Mouse (Mus musculus): ENCODE measurements at regions not wholly inside any gene's neighbourhood (a gene's known extent, or its start where the extent isn't known, plus 50 kb on each side); places are given as distances from the start of the nearest gene placed in this dataset.

GRCm38 (mm10) chr12:27140335-27140702, 202.1 kb downstream of the Sox11 start:
- DNase-seq = peak; percentile 4

GRCm38 (mm10) chr12:27139683-27140334, 202.6 kb downstream of the Sox11 start:
- no peak for DNase-seq

DNA sequence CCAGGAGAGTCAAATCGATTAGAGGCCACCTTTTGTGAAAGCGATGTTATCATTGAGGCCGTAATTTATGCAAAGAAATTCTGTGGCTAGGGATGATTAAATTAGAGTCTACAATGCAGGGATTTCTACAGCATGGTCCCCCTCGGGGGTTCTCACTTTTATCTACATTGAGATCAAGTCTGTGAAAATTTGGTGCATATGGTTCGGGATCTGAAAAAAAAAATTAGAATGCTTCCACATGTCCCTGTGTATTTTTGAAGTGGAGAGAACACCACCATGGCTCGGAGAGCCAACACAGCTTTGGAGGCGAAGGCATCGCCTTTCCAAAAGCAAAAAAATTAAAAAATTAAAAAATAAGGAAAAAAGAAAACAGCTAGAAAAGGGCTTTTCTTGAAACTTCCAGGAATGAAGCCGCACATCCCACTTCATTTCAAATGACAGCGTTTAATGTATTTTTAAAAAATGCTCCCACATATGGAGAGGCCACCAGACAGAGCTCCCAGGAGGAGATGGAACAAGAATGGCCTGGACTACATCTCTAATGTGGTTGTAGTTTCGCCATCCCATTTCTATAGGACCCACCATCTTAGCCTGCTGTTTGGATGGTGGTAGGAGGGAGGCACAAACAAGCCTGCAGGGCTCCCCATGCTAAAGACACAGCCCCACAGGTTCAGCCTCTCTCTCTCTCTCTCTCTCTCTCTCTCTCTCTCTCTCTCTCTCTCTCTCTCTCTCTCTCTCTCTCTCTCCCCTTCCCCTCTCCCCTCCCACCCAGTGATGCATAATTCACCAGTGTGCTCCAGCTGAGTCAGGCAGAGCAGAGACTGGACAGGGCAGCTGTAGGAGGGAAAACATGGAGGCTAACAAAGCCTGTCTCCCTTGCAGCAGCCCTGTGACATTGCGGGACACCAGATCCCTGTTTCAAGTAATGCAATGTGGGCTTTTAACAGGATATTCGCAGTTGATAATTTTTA, 203.4 kb downstream of the Sox11 start:
- DNase-seq = no peak

DNA sequence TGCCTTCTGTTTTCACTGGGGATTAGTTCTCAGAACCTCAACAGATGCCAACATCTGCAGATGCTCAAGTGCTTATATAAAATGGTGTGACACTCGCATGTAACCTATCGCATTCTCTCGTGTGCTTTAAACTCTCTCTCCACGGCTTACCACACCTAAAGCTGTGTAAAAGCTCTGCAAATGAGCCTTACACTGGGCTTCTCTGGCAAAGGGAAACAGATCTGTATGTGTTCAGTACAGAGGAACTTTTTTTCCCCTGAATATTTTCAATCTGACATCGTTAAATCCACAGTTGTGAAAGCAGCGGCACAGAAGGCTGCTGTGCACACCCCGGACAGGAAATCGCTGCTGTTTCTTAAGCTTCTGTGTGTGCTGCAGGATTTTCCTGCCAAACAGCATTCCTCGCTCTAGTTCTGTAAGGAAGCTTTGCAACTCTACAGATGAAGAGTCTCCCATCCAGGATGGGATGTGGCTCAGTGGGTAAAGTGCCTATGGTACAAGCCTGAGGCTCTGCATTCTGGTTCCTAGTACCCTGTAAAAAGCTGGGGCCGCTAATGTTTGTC, 206.3 kb downstream of the Sox11 start:
- DNase-seq = peak; percentile 10

DNA sequence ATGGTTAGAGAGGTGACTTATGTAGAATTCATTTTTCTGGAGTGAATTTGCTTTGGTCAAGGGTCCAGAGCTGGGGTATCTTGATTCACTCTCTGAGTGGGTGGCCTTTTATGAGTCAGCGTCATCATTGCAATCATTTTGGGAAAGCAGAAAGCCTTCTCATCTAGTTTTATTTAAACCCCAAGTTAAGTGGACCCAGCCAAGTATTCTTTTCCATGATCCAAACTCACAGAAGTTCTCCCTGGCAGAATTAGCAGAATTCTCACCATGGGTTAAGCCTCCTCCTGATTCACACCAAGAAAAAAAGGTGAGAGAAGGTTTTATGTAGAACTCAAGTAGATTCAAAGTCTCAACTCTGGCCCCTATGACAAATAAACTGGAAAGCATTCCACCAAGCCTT, 211.8 kb downstream of the Sox11 start:
- no peak for DNase-seq

- DNase-seq = no peak
Observed at GRCm38 (mm10) chr12:27127054-27127605, 215.2 kb downstream of the Sox11 start.

GRCm38 (mm10) chr12:27118581-27118980, 223.8 kb downstream of the Sox11 start:
- no peak for DNase-seq

DNA sequence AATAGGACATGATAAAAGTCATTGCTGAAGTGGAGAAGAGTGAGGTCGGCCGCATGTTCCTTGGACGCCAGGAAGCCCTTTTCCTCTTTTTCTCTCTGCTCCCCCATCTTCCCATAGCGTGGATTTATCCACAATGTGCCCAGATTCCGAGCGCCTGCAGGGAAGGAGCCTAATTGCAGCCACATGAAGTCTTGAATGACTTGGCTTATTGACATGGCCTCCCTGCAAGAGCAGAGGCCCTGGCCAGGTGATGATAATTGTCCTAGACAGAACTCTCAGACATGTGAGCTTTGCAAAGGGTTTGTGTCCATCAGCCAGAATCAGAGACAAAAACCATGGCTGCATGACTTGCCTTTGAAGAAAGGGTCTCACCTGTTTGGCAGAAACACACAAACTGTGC, 227.0 kb downstream of the Sox11 start:
- DNase-seq = no peak

- no peak for DNase-seq
Observed at GRCm38 (mm10) chr12:27104925-27105571, 237.3 kb downstream of the Sox11 start.

GRCm38 (mm10) chr12:27102996-27103395, 239.4 kb downstream of the Sox11 start:
- DNase-seq = no peak

- DNase-seq = no peak
Observed at GRCm38 (mm10) chr12:27089206-27089605, 253.2 kb downstream of the Sox11 start.

- no peak for DNase-seq
Observed at GRCm38 (mm10) chr12:27085890-27086289, 256.5 kb downstream of the Sox11 start.

DNA sequence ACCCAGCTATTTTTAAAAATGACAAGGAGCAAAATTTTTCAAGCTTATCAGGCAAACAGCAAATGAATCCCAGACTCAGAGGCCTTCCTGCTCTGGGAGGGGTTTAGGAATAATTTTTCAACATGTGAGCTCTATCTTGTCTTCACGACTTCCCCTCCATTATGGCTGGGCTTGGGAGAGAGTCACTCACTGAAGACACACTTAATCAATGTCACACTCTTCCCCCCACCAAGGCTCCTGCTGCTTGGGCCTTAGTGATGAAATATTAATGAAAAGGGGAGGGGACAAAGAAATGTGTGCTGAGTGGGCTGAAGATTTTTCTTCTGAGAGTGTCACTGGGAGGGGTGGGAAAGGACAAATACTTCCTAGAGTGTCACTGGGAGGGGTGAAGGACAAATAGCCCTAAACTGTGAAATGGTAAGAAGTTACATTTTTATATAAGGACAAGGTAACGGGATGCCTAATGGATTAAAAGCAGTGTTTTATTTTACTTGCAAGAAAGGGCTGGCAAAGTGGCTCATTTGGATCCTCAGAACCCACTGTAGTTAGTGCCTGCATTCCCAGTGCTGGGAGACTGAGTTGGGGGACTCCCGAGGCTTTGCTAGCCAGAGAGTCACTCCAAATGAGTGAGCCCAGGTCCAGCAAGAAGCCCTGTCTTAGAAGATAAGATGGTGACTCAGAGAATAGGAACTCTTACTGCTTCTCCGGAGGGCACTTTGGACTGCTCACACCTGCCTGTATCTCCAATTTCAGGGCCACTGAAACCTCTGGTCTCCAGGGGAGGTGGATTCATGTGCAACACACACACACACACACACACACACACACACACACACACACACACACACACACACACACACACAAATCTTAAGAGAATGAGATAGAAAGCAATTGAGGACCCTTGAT, 258.5 kb downstream of the Sox11 start:
- no peak for DNase-seq

DNA sequence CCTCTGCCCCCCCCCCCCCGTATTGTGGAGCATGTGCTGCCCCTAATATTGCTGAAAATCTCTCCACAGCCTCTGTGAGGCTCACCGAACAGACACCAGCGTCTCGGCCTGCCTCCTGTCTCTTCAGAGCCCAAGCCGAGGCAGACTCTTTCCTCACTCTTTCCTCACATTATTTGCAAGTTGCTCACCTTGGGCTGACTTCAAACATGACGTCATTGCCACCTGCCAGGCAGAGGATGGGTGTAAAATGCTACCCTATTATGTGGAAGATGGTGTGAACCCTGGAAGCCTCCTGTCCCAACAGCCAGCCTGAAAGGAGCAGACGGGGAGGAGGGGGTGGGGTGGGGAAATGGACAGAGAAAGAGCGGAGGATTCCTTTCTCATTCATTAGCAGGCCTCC, 259.3 kb downstream of the Sox11 start:
- DNase-seq = no peak

- DNase-seq = peak; percentile 6
Observed at GRCm38 (mm10) chr12:27082624-27083023, 259.8 kb downstream of the Sox11 start.

GRCm38 (mm10) chr12:27076107-27076738, 266.2 kb downstream of the Sox11 start:
- DNase-seq = no peak

DNA sequence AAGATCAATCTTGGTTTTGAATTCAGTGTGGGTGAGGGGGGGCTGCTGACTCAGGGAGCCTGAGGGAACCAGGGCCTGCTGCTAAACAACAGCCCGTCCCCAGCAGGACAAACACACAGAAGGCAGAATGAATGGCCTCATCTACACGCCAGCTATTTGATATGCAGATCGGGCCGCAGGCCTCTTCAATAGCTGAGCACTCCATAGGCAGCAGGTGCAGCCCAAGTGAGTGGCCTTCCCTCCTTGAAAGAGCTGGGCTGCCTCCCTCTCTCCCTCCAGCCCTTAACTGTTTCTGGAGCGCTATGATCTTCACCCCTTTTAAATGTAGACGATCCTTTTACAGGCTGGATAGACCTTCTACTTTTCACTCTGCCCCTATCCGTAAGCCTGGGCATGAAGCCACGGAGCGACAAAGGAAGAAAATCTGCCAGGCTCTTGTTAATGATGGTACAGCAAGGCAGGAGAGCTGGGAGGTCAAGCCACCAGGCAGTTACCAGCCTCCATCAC, 277.3 kb downstream of the Sox11 start:
- no peak for DNase-seq

DNA sequence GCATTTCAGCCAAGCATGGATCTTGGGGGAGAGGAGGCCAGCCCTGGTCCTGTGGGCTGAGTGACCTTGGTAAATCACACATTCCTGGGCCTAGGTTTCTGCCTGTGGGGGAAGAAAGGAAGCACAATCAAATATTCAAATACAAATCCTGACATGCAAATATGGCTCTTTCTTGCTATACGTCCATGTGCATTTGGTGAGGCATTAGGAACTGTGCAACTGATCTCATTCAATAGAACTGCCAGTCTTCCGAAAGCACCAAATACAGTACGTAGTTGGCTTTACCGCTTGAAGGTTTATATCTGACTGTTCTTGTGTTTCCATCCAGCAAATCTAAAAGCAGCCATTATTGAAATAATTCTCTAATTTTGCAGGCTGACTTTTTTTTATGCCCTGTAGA, 278.9 kb downstream of the Sox11 start:
- DNase-seq = no peak

GRCm38 (mm10) chr12:27062511-27063264, 279.7 kb downstream of the Sox11 start:
- DNase-seq = no peak

- peak; percentile 1 for DNase-seq
Observed at GRCm38 (mm10) chr12:27062061-27062461, 280.3 kb downstream of the Sox11 start.

Measured in lung, postnatal 36 days (tissue).